Mouse (Mus musculus): ENCODE results near the gene Hsf5. TPM values are rescaled to one million over a fixed set of nuclear protein-coding genes. Genes with fewer than 3 reads are reported as not detected.

The Hsf5 gene
- total and polyA plus RNA-seq, 3 experiments = 0.02 to 0.05 TPM; not detected in 1

DNA sequence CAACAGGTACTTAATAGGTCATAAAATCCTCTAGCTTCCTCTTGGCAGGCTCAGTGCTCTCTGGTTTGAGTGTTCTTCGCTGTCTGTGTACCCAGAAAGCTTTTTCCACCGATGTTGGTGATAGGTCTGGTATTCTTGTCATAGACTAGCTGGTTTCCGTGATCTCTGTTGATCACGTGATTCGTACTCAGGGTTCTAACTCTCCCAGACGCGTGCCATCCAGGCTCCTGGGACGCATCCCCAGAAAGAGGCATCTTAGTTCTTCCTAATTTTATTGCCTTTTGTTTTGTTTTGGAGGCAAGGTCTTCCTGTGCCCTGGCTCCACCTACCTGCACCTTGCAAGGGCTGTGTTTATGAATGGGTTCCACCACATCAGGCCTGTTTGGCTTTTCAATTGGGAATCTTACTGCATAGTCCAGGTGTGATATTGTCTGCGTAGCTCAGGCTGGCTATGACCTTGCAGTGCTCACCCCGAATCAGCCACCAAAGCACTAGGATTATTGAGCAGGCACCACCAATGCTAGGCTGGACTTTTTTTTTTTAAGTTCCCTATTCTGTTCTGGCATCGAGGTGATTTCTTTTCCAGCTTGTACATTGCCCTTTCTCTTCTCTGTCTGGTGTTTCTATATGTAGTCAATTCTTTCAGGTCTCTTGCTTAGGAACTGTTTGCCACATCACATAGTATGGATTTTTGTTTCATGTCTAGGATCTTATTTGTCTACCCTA lies 71.7 kb downstream of the Hsf5 start:
- Histone ChIP-seq H3K4me3 (no peak overlapping the region), H3K79me2 (replicated peaks; ENCODE audit: control insufficient read depth, insufficient read depth, low read length) (no peaks in the 10 kb centered on the region), H3K9ac (ENCODE audit: low read depth, low read length) (no peak overlapping the region), H3K36me3 (ENCODE audit: control insufficient read depth, insufficient read depth, low read length) (no peaks in the 10 kb centered on the region), H3K27me3 (ENCODE audit: control insufficient read depth, insufficient read depth, low read length) (no peaks in the 10 kb centered on the region), H3K4me1 (ENCODE audit: control insufficient read depth, insufficient read depth, low read length) (no peaks in the 10 kb centered on the region), H3K27ac (no peak overlapping the region)
- 84% methylated on average over 11 of the region's 11 CpGs for WGBS
- no peak for DNase-seq
- TF ChIP-seq POLR2A (IDR thresholded peaks at IDR 0.05; ENCODE audit: insufficient read depth, low read depth, low read length) (no peak), CTCF (IDR thresholded peaks at IDR 0.05) (no peak), EP300 (IDR thresholded peaks at IDR 0.05; ENCODE audit: insufficient read depth, low read depth, low read length) (no peak)
- intact Hi-C loops (cut with DNase I) = no loop called here

- Histone ChIP-seq H3K4me1 (ENCODE audit: control insufficient read depth, insufficient read depth, low read length) (no peaks in the 10 kb centered on the region), H3K79me2 (replicated peaks; ENCODE audit: control insufficient read depth, insufficient read depth, low read length) (no peaks in the 10 kb centered on the region), H3K4me3 (no peak overlapping the region), H3K27me3 (ENCODE audit: control insufficient read depth, insufficient read depth, low read length) (no peaks in the 10 kb centered on the region), H3K9ac (ENCODE audit: low read depth, low read length) (no peak overlapping the region), H3K36me3 (ENCODE audit: control insufficient read depth, insufficient read depth, low read length) (no peaks in the 10 kb centered on the region), H3K27ac (no peak overlapping the region)
- TF ChIP-seq CTCF (IDR thresholded peaks at IDR 0.05) (no peak), EP300 (IDR thresholded peaks at IDR 0.05; ENCODE audit: insufficient read depth, low read depth, low read length) (no peak), POLR2A (IDR thresholded peaks at IDR 0.05; ENCODE audit: insufficient read depth, low read depth, low read length) (no peak)
- intact Hi-C loops (cut with DNase I) = no loop called here
- 11% methylated on average over 7 of the region's 7 CpGs for WGBS
- DNase-seq = no peak
Measured at GRCm38 (mm10) chr11:87689402-87689808, 72.4 kb downstream of the Hsf5 start.

- no peak for TF ChIP-seq EP300 (IDR thresholded peaks at IDR 0.05; ENCODE audit: insufficient read depth, low read depth, low read length)
- H3K4me1 ChIP-seq (ENCODE audit: control insufficient read depth, insufficient read depth, low read length) = no peaks in the 10 kb centered on the region
- H3K27ac ChIP-seq = no peak overlapping the region
- no peak overlapping the region for H3K9ac ChIP-seq (ENCODE audit: low read depth, low read length)
- no peaks in the 10 kb centered on the region for H3K79me2 ChIP-seq (replicated peaks; ENCODE audit: control insufficient read depth, insufficient read depth, low read length)
- H3K36me3 ChIP-seq (ENCODE audit: control insufficient read depth, insufficient read depth, low read length) = no peaks in the 10 kb centered on the region
- intact Hi-C loops (cut with DNase I) = no loop called here
- no peaks in the 10 kb centered on the region for H3K27me3 ChIP-seq (ENCODE audit: control insufficient read depth, insufficient read depth, low read length)
- no peak overlapping the region for H3K4me3 ChIP-seq
- WGBS = 64% methylated on average over 16 of the region's 16 CpGs
- no peak for DNase-seq
Measured at GRCm38 (mm10) chr11:87690054-87690740, 73.2 kb downstream of the Hsf5 start.

DNA sequence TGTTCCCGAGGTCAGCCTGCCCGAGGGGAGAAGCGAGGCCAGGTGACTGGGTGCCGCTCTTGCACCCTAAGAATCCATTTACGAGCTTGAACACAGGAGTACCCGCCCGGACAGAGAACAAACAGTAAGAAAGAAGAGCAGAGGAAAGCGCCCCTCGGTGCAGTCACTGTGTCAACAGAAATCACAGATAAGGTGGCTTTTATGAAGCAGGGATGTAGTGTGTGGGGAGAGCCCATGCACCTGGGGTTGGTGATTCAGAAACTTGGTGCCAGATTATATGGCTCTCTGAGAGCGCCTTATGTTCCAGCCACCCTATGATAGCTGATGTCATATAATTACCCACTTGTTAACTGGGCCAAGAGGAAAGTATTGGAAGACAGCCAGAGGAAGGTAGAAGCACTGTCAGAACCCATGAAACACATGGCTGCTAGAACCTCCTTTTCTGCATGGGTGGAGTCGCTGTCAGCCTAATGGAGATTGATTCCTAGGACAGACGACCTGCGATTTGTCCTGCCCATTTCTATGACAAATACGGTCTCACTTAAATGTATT lies 80.2 kb downstream of the Hsf5 start:
- H3K36me3 ChIP-seq (ENCODE audit: control insufficient read depth, insufficient read depth, low read length) = no peaks in the 10 kb centered on the region
- no peak overlapping the region for H3K4me3 ChIP-seq
- WGBS = 61% methylated on average over 14 of the region's 14 CpGs
- no peaks in the 10 kb centered on the region for H3K27me3 ChIP-seq (ENCODE audit: control insufficient read depth, insufficient read depth, low read length)
- H3K79me2 ChIP-seq (replicated peaks; ENCODE audit: control insufficient read depth, insufficient read depth, low read length) = no peaks in the 10 kb centered on the region
- no peak for DNase-seq
- no peak overlapping the region for H3K27ac ChIP-seq
- intact Hi-C loops (cut with DNase I) = no loop called here
- no peaks in the 10 kb centered on the region for H3K4me1 ChIP-seq (ENCODE audit: control insufficient read depth, insufficient read depth, low read length)
- no peak overlapping the region for H3K9ac ChIP-seq (ENCODE audit: low read depth, low read length)
- no peak for TF ChIP-seq POLR2A (IDR thresholded peaks at IDR 0.05; ENCODE audit: insufficient read depth, low read depth, low read length)
- no peak for TF ChIP-seq EP300 (IDR thresholded peaks at IDR 0.05; ENCODE audit: insufficient read depth, low read depth, low read length)
- TF ChIP-seq CTCF (IDR thresholded peaks at IDR 0.05) = no peak

- 83% methylated on average over 4 of the region's 4 CpGs for WGBS
- Histone ChIP-seq H3K27ac (no peak overlapping the region), H3K36me3 (ENCODE audit: control insufficient read depth, insufficient read depth, low read length) (no peaks in the 10 kb centered on the region), H3K4me3 (no peak overlapping the region), H3K27me3 (ENCODE audit: control insufficient read depth, insufficient read depth, low read length) (no peaks in the 10 kb centered on the region), H3K9ac (ENCODE audit: low read depth, low read length) (no peak overlapping the region), H3K4me1 (ENCODE audit: control insufficient read depth, insufficient read depth, low read length) (no peaks in the 10 kb centered on the region), H3K79me2 (replicated peaks; ENCODE audit: control insufficient read depth, insufficient read depth, low read length) (no peaks in the 10 kb centered on the region)
- no peak for TF ChIP-seq CTCF (IDR thresholded peaks at IDR 0.05)
- DNase-seq = no peak
- intact Hi-C loops (cut with DNase I) = no loop called here
Measured at GRCm38 (mm10) chr11:87698126-87698525, 81.2 kb downstream of the Hsf5 start.

DNA sequence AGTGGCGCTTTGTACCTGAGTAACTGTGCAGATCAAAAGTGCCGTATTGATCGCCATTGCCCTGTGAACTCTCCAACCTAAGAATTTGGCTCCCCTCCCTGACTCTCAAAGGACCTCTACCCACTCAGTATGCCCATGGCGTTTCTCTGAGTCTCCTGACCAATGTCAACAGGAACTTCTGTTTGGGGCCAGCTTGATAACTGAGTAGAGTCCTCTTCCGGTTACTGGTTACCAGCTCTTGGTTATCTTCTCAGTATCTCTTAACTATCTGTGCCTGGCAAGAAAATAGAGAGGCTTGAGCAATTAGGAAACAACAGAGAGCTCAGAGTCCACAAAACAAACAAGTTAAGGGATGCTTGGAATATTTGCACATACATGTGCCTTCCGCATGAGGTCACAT lies 84.1 kb downstream of the Hsf5 start:
- Histone ChIP-seq H3K79me2 (replicated peaks; ENCODE audit: control insufficient read depth, insufficient read depth, low read length) (no peaks in the 10 kb centered on the region), H3K9ac (ENCODE audit: low read depth, low read length) (no peak overlapping the region), H3K27ac (no peak overlapping the region), H3K4me3 (no peak overlapping the region), H3K27me3 (ENCODE audit: control insufficient read depth, insufficient read depth, low read length) (no peaks in the 10 kb centered on the region), H3K36me3 (ENCODE audit: control insufficient read depth, insufficient read depth, low read length) (no peaks in the 10 kb centered on the region), H3K4me1 (ENCODE audit: control insufficient read depth, insufficient read depth, low read length) (no peaks in the 10 kb centered on the region)
- WGBS = 75% methylated on average over 6 of the region's 6 CpGs
- intact Hi-C loops (cut with DNase I) = no loop called here
- DNase-seq = no peak
- TF ChIP-seq CTCF (IDR thresholded peaks at IDR 0.05) = no peak
- TF ChIP-seq EP300 (IDR thresholded peaks at IDR 0.05; ENCODE audit: insufficient read depth, low read depth, low read length) = no peak
- no peak for TF ChIP-seq POLR2A (IDR thresholded peaks at IDR 0.05; ENCODE audit: insufficient read depth, low read depth, low read length)
